Comparison of ENCODE assay signal across 24 mouse cellular contexts in the genomic region with DNA sequence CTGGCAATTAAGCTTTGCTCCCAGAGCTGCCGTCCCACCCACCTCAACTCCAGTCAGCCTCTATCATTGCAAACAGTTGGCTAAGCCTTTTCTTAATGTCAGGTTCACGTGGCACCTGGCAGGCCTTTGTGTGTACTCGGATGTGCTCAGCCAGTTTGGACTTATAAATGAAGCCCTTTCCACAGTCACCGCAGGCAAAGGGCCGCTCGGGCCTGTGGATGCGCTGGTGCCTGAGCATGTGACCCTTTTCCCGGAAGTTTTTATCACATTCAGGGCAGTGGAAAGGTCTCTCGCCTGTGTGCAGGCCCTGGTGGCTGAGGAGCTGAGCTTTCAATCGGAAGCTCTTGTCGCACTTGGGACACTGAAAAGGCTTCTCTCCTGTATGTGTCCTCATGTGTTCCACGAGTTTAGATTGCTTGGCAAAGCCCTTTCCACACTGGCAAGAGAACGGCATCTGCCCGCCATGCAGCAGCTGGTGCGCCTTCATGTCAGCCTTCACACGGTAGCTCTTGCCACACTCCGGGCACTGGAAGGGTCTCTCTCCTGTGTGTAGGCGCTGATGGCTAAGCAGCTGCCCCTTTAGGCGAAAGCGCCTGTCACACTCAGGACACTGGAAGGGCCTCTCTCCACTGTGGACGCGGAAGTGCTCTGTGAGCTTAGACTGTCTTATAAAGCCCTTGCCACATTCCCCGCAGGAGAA. TPM values are rescaled to one million over a fixed set of nuclear protein-coding genes. Genes with fewer than 3 reads are reported as not detected.
DNase-seq lines count a peak whose midpoint lies in the region; ATAC-seq and TF ChIP-seq lines count a peak whose summit lies in the region.
"Had no signal": no experiment of that assay in that cellular context is flagged by ENCODE, and none has a peak within 500 bp of the region (broad histone marks: within the 10 kb centered on the region; RNA-seq: fewer than 3 reads in every experiment).

No protein-coding gene starts in this region.

- no peaks in the 10 kb centered on the region for H3K4me1 ChIP-seq in forebrain, embryonic 11.5 days (replicated peaks; ENCODE audit: control insufficient read depth, insufficient read depth, low read length)
- no peaks in the 10 kb centered on the region for H3K4me1 ChIP-seq in forebrain, embryonic 14.5 days (ENCODE audit: control insufficient read depth, insufficient read depth, low read length)
- H3K4me1 ChIP-seq in E14TG2a.4 (replicated peaks; ENCODE audit: low read depth, low read length) = peaks cover 65% of the 10 kb centered on the region
- H3K4me1 ChIP-seq: embryonic facial prominence, embryonic 12.5 days; forebrain, embryonic 12.5 days; hindbrain, embryonic 13.5 days; intestine, embryonic 15.5 days; liver, embryonic 15.5 days; lung, embryonic 15.5 days had no signal

- no peaks in the 10 kb centered on the region for H3K9me3 ChIP-seq in forebrain, embryonic 11.5 days (ENCODE audit: control insufficient read depth, low read length)
- H3K9me3 ChIP-seq in forebrain, embryonic 14.5 days (replicated peaks; ENCODE audit: control insufficient read depth, low read length) = no peaks in the 10 kb centered on the region
- no peaks in the 10 kb centered on the region for H3K9me3 ChIP-seq in E14TG2a.4 (ENCODE audit: low read length)
- H3K9me3 ChIP-seq: embryonic facial prominence, embryonic 12.5 days; forebrain, embryonic 12.5 days; hindbrain, embryonic 13.5 days; intestine, embryonic 15.5 days; liver, embryonic 15.5 days; lung, embryonic 15.5 days had no signal

- H3K27ac ChIP-seq in forebrain, embryonic 11.5 days (ENCODE audit: low read depth, low read length) = no peak overlapping the region
- no peak overlapping the region for H3K27ac ChIP-seq in forebrain, embryonic 14.5 days (ENCODE audit: low read depth, low read length)
- H3K27ac ChIP-seq: embryonic facial prominence, embryonic 12.5 days; forebrain, embryonic 12.5 days; hindbrain, embryonic 13.5 days; intestine, embryonic 15.5 days; liver, embryonic 15.5 days; lung, embryonic 15.5 days; stomach, postnatal 0 days had no signal

- H3K4me2 ChIP-seq in forebrain, embryonic 11.5 days (ENCODE audit: low read depth, low read length, severe bottlenecking) = no peak overlapping the region
- H3K4me2 ChIP-seq in forebrain, embryonic 14.5 days (ENCODE audit: low read length) = no peak overlapping the region
- H3K4me2 ChIP-seq: embryonic facial prominence, embryonic 12.5 days; forebrain, embryonic 12.5 days; hindbrain, embryonic 13.5 days; intestine, embryonic 15.5 days; liver, embryonic 15.5 days; lung, embryonic 15.5 days had no signal

- H3K27me3 ChIP-seq in forebrain, embryonic 11.5 days (ENCODE audit: control insufficient read depth, insufficient read depth, low read length) = no peaks in the 10 kb centered on the region
- H3K27me3 ChIP-seq in forebrain, embryonic 14.5 days (replicated peaks; ENCODE audit: control insufficient read depth, insufficient read depth, low read length) = no peaks in the 10 kb centered on the region
- H3K27me3 ChIP-seq in E14TG2a.4 (ENCODE audit: insufficient read depth, low read length) = peaks cover 12% of the 10 kb centered on the region; the same call in 1 of the 2 replicates
- H3K27me3 ChIP-seq: embryonic facial prominence, embryonic 12.5 days; forebrain, embryonic 12.5 days; hindbrain, embryonic 13.5 days; intestine, embryonic 15.5 days; liver, embryonic 15.5 days; lung, embryonic 15.5 days had no signal

- no peak for TF ChIP-seq CTCF in E14TG2a.4 (conservative IDR thresholded peaks at IDR 0.05; ENCODE audit: low read length)

- H3K36me3 ChIP-seq in forebrain, embryonic 11.5 days (ENCODE audit: control insufficient read depth, insufficient read depth, low read length) = no peaks in the 10 kb centered on the region; the same call in 1 of the 2 replicates
- H3K36me3 ChIP-seq in forebrain, embryonic 14.5 days (ENCODE audit: control insufficient read depth, insufficient read depth, low read length) = peaks cover 64% of the 10 kb centered on the region
- peaks cover 10% of the 10 kb centered on the region; the same call in 1 of the 2 replicates for H3K36me3 ChIP-seq in E14TG2a.4 (ENCODE audit: insufficient read depth, low read length)
- H3K36me3 ChIP-seq: liver, embryonic 15.5 days had no signal

- whole genome bisulfite sequencing in forebrain, embryonic 11.5 days = 94% methylated on average over 23 of the region's 23 CpGs
- 92% methylated on average over 23 of the region's 23 CpGs for WGBS in forebrain, embryonic 14.5 days

- ATAC-seq in forebrain, embryonic 11.5 days (replicated peaks; ENCODE audit: low FRiP score) = no peak
- no peak for ATAC-seq in forebrain, embryonic 14.5 days
- ATAC-seq: CD4-positive, CD25-positive, alpha-beta regulatory T cell, adult 4 months; intestine, embryonic 15.5 days had no signal

- H3K4me3 ChIP-seq in forebrain, embryonic 11.5 days (ENCODE audit: low read depth, low read length) = no peak overlapping the region
- H3K4me3 ChIP-seq in forebrain, embryonic 14.5 days (ENCODE audit: low read depth, low read length) = no peak overlapping the region
- peak overlapping the region; percentile 72 for H3K4me3 ChIP-seq in E14TG2a.4 (replicated peaks; ENCODE audit: low read length)
- H3K4me3 ChIP-seq: embryonic facial prominence, embryonic 12.5 days; forebrain, embryonic 12.5 days; hindbrain, embryonic 13.5 days; intestine, embryonic 15.5 days; liver, embryonic 15.5 days; lung, embryonic 15.5 days had no signal

- peak; percentile 30 for DNase-seq in forebrain, embryonic 11.5 days (ENCODE audit: low spot score)
- DNase-seq in forebrain, embryonic 14.5 days (ENCODE audit: low spot score) = no peak
- DNase-seq in layer of hippocampus, postnatal 10 days (ENCODE audit: low spot score in 2 of 2) = peak; percentile 29 to 37
- no peak for DNase-seq in layer of hippocampus, adult 9-11 months
- peak; percentile 69 for DNase-seq in R1 (ENCODE audit: low read depth, low spot score)
- no peak for DNase-seq in right cerebral cortex, postnatal 36 days (ENCODE audit: low spot score in 2 of 2)
- no peak for DNase-seq in thymus, postnatal 4 days
- DNase-seq: adrenal gland, postnatal 25 days; gastrocnemius, postnatal 14 days; heart, adult 18-20 months; heart, postnatal 36 days; kidney, adult 8-10 months; kidney, postnatal 10 days; lung, postnatal 4 days; thymus, postnatal 14 days had no signal

- no peak overlapping the region for H3K9ac ChIP-seq in forebrain, embryonic 11.5 days (ENCODE audit: low read length)
- no peak overlapping the region for H3K9ac ChIP-seq in forebrain, embryonic 14.5 days (ENCODE audit: low read length)
- H3K9ac ChIP-seq: embryonic facial prominence, embryonic 12.5 days; forebrain, embryonic 12.5 days; hindbrain, embryonic 13.5 days; intestine, embryonic 15.5 days; liver, embryonic 15.5 days; lung, embryonic 15.5 days had no signal

RNA-seq across cellular contexts. Expression of a gene that starts 6.5 kb away (rescaled TPM):
- polyA plus RNA-seq in forebrain, embryonic 11.5 days (2014; fragmentation: Nextera tagmentation; extraction: Ambion mirVana) = 252 and 255 TPM in 2 replicates
- 136 and 157 TPM in 2 replicates for polyA plus RNA-seq in forebrain, embryonic 14.5 days (2014; fragmentation: Nextera tagmentation; extraction: Ambion mirVana)
- 10 to 100 TPM; 44.8 to 47.8 TPM for total RNA-seq in layer of hippocampus, postnatal 10 days (2021)

RNA-seq across cellular contexts. Expression of a gene that starts 10.9 kb away (rescaled TPM):
- 7.3 and 7.6 TPM in 2 replicates for polyA plus RNA-seq in forebrain, embryonic 11.5 days (2014; fragmentation: Nextera tagmentation; extraction: Ambion mirVana)
- polyA plus RNA-seq in forebrain, embryonic 14.5 days (2014; fragmentation: Nextera tagmentation; extraction: Ambion mirVana) = 10.6 and 12.7 TPM in 2 replicates
- total RNA-seq in layer of hippocampus, postnatal 10 days (2021) = 1 to 10 TPM; 7.0 to 7.2 TPM
- polyA plus RNA-seq: CD4-positive, CD25-positive, alpha-beta regulatory T cell, adult 4 months had no signal

RNA-seq across cellular contexts. Expression of a gene that starts 15.7 kb away (rescaled TPM):
- 9.2 and 11.3 TPM in 2 replicates for polyA plus RNA-seq in forebrain, embryonic 11.5 days (2014; fragmentation: Nextera tagmentation; extraction: Ambion mirVana)
- polyA plus RNA-seq in forebrain, embryonic 14.5 days (2014; fragmentation: Nextera tagmentation; extraction: Ambion mirVana) = 9.1 and 15.4 TPM in 2 replicates
- total RNA-seq in layer of hippocampus, postnatal 10 days (2021) = 10 to 100 TPM; 20.2 to 21.3 TPM

RNA-seq across cellular contexts. Expression of a gene that starts 57.2 kb away (rescaled TPM):
- 17.8 and 19.4 TPM in 2 replicates for polyA plus RNA-seq in forebrain, embryonic 11.5 days (2014; fragmentation: Nextera tagmentation; extraction: Ambion mirVana)
- polyA plus RNA-seq in forebrain, embryonic 14.5 days (2014; fragmentation: Nextera tagmentation; extraction: Ambion mirVana) = 12.5 and 18.0 TPM in 2 replicates
- 10 to 100 TPM; 25.9 to 26.5 TPM for total RNA-seq in layer of hippocampus, postnatal 10 days (2021)

Comparison
In these comparisons a context has a peak if more than half of its experiments do, and no peak if none do; other contexts are left out.
1. DNase-seq: peak in forebrain, embryonic 11.5 days (single experiment), layer of hippocampus, postnatal 10 days (2 of 2) and R1 (single experiment); none in forebrain, embryonic 14.5 days (single experiment), layer of hippocampus, adult 9-11 months (single experiment), right cerebral cortex, postnatal 36 days (0 of 2) and thymus, postnatal 4 days (single experiment).